Mouse (Mus musculus) MN1 (cell line): ENCODE data around the gene Gm10354.
"Not testable (repeated sequence)": the region's sequence is repeated elsewhere in the genome, so short reads cannot be mapped to it uniquely, and the experiment has no call there.

ENCODE experiments used
- DNase-seq: peaks from one replicate; pipeline ENCODE4 v3.0.0-alpha.2; 2016; ENCODE audit warnings: low spot score

The Gm10354 gene

GRCm38 (mm10) chr5:14955928-14956706 lies 22.6 kb downstream of the Gm10354 start:
- not testable (repeated sequence) for DNase-seq

- not testable (repeated sequence) for DNase-seq
Measured at GRCm38 (mm10) chr5:14953587-14953986, 25.1 kb downstream of the Gm10354 start.

GRCm38 (mm10) chr5:14952749-14953148 lies 26.0 kb downstream of the Gm10354 start:
- DNase-seq: peak; percentile 7

- peak; percentile 14 for DNase-seq
Measured at GRCm38 (mm10) chr5:14951822-14952221, 26.9 kb downstream of the Gm10354 start.

- DNase-seq: peak; percentile 10
Measured at GRCm38 (mm10) chr5:14947482-14948198, 31.1 kb downstream of the Gm10354 start.

- not testable (repeated sequence) for DNase-seq
Measured at GRCm38 (mm10) chr5:14945524-14945923, 33.2 kb downstream of the Gm10354 start.

- DNase-seq: not testable (repeated sequence)
Measured at GRCm38 (mm10) chr5:14941043-14941442, 37.7 kb downstream of the Gm10354 start.

GRCm38 (mm10) chr5:14938329-14938728 lies 40.4 kb downstream of the Gm10354 start, which contains the start of gene Speer4e:
Gene Speer4e (minus strand): TSS chr5:14938429.
- DNase-seq: not testable (repeated sequence)

- DNase-seq: not testable (repeated sequence)
Measured at GRCm38 (mm10) chr5:14933721-14934120, 45.0 kb downstream of the Gm10354 start.

GRCm38 (mm10) chr5:14927047-14927446 lies 51.7 kb downstream of the Gm10354 start:
- not testable (repeated sequence) for DNase-seq
